Mouse (Mus musculus) hindbrain, embryonic 12.5 days (tissue): ENCODE measurements around the gene Rps23. TPM values are rescaled to one million over a fixed set of nuclear protein-coding genes. Genes with fewer than 3 reads are reported as not detected.
A peak's percentile ranks its signal among the peaks of the same experiment; 100 is the strongest.

ENCODE experiments used
- ATAC-seq: fragments of 200-750 bp; cut with Nextera tagmentation; 2 replicates; pipeline ENCODE4 v1.8.0; 2017; ENCODE audit warnings: moderate TSS enrichment; ENCODE audit not compliant: low FRiP score
- H3K27ac ChIP-seq: fragments of 300-500 bp; sonication (generic); 2 replicates; pipeline ENCODE4 v1.5.1; 2016; ENCODE audit warnings: mild to moderate bottlenecking
- H3K27me3 ChIP-seq: fragments of 300-500 bp; sonication (generic); 2 replicates; pipeline ENCODE4 v1.6.1; 2016; ENCODE audit warnings: mild to moderate bottlenecking
- H3K36me3 ChIP-seq: fragments of 300-500 bp; sonication (generic); 2 replicates; pipeline ENCODE4 v1.6.1; 2016; ENCODE audit warnings: mild to moderate bottlenecking
- H3K4me1 ChIP-seq: fragments of 300-500 bp; sonication (generic); 2 replicates; pipeline ENCODE4 v1.6.1; 2016
- H3K4me2 ChIP-seq: fragments of 300-500 bp; sonication (generic); replicated peaks from 2 replicates; pipeline ENCODE4 v1.6.1; 2016; ENCODE audit warnings: mild to moderate bottlenecking
- H3K4me3 ChIP-seq: fragments of 300-500 bp; sonication (generic); 2 replicates; pipeline ENCODE4 v1.5.1; 2016; ENCODE audit warnings: mild to moderate bottlenecking
- H3K9ac ChIP-seq: fragments of 300-500 bp; sonication (generic); 2 replicates; pipeline ENCODE4 v1.6.1; 2016; ENCODE audit warnings: mild to moderate bottlenecking, moderate library complexity
- H3K9me3 ChIP-seq: fragments of 300-500 bp; sonication (generic); replicated peaks from 2 replicates; pipeline ENCODE4 v1.6.1; 2016; ENCODE audit warnings: mild to moderate bottlenecking
- WGBS: fragments of 180-500 bp; shearing (Covaris S2); methylation state at CpG from one replicate; pipeline ENCODE4 v1.1.7; 2016; 5-methylcytosine and 5-hydroxymethylcytosine counted together
- polyA plus RNA-seq: library from polyadenylated mRNA; unstranded; fragments of >200 nt; fragmentation: Nextera tagmentation; extraction: Ambion mirVana; gene quantifications from 2 replicates; pipeline ENCODE4 v1.2.1, GENCODE M21; 2016

Rps23 gene
- polyA plus RNA-seq, 1 experiment from 2014 or later: 201 TPM

DNA sequence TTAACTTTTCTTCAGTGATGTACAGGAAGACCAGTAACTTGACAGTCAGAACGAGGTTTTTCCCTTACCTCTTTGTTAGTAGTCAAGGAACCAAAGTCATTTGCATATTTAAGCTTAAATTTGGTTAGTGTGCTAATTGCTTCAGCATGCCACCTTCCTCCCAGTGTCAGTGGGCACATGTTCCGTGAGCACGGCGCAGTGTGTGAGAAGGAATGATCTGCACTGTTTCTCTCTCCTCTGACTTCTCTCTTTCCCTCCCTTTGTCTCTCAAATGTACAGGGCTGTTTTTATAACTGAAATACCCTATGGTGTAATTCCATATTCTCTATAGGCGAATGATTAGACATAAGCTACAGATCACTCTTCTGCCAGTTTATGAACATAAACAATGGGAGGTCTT, 16.8 kb downstream of the Rps23 start:
- H3K4me2 ChIP-seq: no peak overlapping the region
- ATAC-seq: no peak
- WGBS: 89% methylated on average over 5 of the region's 5 CpGs
- H3K27me3 ChIP-seq: no peaks in the 10 kb centered on the region
- H3K9me3 ChIP-seq: no peaks in the 10 kb centered on the region
- no peaks in the 10 kb centered on the region for H3K36me3 ChIP-seq
- no peaks in the 10 kb centered on the region for H3K4me1 ChIP-seq
- H3K4me3 ChIP-seq: no peak overlapping the region
- no peak overlapping the region for H3K9ac ChIP-seq
- H3K27ac ChIP-seq: no peak overlapping the region

DNA sequence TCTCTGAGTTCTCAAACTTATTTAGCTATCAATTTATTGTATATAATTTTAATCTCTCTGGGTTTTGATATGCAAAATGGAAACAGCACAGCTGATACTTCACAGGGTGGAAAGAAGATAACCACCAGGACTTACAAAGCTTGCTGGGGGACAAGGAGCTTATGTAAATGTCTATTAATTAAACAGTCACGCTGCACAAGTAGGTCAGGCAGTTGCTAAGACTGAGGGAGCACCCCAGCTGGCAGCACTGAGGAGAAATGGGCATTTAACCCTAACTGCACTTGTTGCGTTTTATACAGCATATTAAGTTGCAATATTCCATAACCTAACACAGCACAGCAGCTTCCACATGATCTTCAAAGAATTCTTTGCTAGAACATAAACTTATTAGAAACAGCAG, 36.1 kb downstream of the Rps23 start:
- no peak overlapping the region for H3K4me3 ChIP-seq
- H3K9ac ChIP-seq: no peak overlapping the region
- no peak overlapping the region for H3K27ac ChIP-seq
- WGBS: 38% methylated on average over 2 of the region's 2 CpGs
- H3K27me3 ChIP-seq: no peaks in the 10 kb centered on the region
- ATAC-seq: no peak
- 0 out of 2 replicates have a peak, but pooled peaks cover 5% of the 10 kb centered on the region for H3K4me1 ChIP-seq
- H3K36me3 ChIP-seq: no peaks in the 10 kb centered on the region
- no peaks in the 10 kb centered on the region for H3K9me3 ChIP-seq
- H3K4me2 ChIP-seq: no peak overlapping the region

DNA sequence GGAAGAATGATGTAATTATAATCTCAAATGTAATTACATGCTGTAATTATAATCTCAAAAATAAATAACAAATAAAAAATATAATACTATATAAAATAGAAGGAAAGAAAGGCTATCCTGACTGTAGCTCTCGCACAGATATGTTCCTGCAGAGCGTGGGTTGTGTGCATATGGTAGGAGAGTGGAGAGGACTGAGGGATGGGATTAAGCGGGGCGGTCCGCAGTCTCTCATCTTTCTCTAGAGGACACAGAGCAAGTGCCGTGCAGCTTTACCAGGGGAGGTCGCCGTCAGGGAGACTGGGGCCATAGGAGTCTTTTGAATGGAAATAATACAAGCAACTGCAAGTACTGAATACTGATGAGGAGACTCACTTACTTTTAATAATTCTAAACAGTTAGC, 37.8 kb downstream of the Rps23 start:
- no peak overlapping the region for H3K4me2 ChIP-seq
- 0 out of 2 replicates have a peak, but pooled peaks cover 5% of the 10 kb centered on the region for H3K4me1 ChIP-seq
- H3K9ac ChIP-seq: no peak overlapping the region
- H3K4me3 ChIP-seq: no peak overlapping the region
- 63% methylated on average over 8 of the region's 8 CpGs for WGBS
- H3K27ac ChIP-seq: no peak overlapping the region
- ATAC-seq: no peak
- H3K27me3 ChIP-seq: no peaks in the 10 kb centered on the region
- H3K9me3 ChIP-seq: no peaks in the 10 kb centered on the region
- H3K36me3 ChIP-seq: no peaks in the 10 kb centered on the region

DNA sequence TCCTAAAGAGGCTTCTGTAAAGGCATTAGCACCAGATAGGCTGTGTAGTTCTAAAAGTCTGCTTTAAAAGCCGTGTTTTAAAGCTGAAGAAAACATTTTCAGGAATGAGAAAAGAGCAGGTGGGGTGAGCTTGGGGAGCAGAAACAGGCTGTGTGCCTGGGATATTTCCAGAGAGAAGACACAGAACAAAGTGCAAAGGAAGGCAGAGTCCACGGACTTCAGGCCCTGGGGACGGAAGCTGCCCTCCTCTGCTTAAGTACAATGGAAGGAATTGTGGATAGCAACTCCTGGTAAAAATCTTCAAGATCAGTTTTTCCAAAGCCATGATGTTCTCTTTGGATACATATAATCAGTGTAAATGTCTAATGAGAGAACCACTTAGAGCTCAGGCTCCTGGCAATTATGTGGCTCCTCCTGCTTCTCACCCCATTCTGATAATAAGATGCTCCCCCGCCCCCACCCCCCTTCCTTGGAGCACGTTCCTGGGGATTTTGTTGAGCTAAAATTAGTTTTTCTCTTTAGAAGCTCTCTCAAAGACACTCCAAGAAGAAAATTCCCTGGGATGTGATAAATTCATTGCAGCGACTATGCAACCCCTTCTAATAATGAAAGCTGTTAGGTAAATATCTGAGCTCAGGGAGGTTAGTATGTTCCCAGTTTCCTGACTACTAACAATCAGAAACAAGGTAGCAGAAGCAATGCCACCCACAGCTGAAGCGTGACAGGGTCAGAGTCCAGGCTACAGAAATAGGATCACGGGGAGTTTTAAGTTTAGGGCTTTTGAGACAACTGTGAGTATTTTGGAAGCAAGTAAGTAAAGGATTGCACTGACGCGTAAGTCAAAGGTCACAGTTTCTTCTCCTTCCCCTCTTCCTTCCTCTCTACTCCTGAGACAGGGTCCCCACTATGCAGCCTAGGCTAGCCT, 40.3 kb downstream of the Rps23 start:
- no peak for ATAC-seq
- 71% methylated on average over 10 of the region's 10 CpGs for WGBS
- Histone ChIP-seq H3K4me1 (0 out of 2 replicates have a peak, but pooled peaks cover 5% of the 10 kb centered on the region), H3K27me3 (no peaks in the 10 kb centered on the region), H3K27ac (no peak overlapping the region), H3K36me3 (no peaks in the 10 kb centered on the region), H3K9me3 (no peaks in the 10 kb centered on the region), H3K4me3 (no peak overlapping the region), H3K9ac (no peak overlapping the region), H3K4me2 (no peak overlapping the region)

DNA sequence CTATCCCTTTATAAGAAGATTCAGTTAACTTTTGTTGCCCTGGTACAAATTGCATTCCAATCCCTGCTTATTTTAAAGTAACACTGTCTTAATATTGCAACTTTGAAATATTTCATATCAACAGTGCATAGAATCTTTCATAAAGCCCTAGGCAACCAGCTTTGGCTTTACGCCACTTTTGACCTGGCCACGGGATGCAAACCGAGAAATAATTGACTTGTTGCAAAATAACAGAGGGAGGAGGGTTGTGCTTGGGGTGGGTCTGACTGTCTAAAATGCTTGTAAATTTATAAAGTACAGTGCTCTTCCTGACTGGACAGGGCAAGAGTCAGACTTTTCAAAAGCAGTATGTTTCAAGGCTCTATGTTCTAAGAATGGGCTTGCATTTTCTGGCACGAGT, 41.8 kb downstream of the Rps23 start:
- Histone ChIP-seq H3K4me1 (no peaks in the 10 kb centered on the region), H3K9ac (no peak overlapping the region), H3K4me2 (no peak overlapping the region), H3K27ac (no peak overlapping the region), H3K36me3 (no peaks in the 10 kb centered on the region), H3K9me3 (no peaks in the 10 kb centered on the region), H3K4me3 (no peak overlapping the region), H3K27me3 (no peaks in the 10 kb centered on the region)
- no peak for ATAC-seq
- 87% methylated on average over 4 of the region's 4 CpGs for WGBS

DNA sequence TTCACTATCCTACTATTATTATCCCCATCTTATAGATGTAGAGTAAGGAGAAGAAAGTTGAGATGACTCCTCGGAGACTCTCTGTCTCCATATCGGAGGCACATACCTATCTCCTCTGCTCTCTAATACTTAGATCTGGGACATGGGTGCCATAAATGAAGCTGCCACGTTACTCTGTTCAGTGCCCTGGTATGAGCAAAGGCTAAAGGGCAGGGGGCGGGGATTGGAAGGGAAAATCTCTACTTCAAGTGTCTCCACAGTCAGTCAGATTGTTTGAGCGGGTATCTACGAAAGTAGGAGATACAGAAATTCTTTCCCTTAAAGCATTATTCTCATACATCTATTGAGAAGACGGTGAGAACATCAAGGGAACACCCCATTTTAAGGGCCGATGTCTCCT, 43.2 kb downstream of the Rps23 start:
- H3K4me3 ChIP-seq: no peak overlapping the region
- no peak for ATAC-seq

DNA sequence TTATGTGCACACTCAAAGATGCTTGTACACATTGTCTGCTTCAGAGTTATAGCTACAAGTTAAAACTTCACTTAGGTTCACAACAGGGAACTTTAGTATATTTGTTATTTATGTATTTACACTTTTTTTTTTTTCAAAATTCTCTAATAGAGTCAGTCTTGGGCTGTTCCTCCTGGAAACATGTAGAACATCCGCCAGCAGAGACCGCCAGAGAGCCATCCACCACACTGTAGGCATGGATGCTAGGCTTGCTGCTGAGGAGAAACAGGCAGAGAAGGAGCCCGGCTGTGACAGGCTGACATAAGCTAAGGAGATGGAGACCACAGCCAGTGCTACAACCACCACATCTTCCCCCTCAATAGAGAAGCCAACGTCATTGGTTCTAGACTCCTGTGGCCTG, 44.7 kb downstream of the Rps23 start:
- no peaks in the 10 kb centered on the region for H3K9me3 ChIP-seq
- WGBS: 5% methylated on average over 4 of the region's 4 CpGs
- no peak overlapping the region for H3K9ac ChIP-seq
- H3K4me3 ChIP-seq: no peak overlapping the region
- peak; percentile 88 for ATAC-seq
- no peak overlapping the region for H3K4me2 ChIP-seq
- no peaks in the 10 kb centered on the region for H3K27me3 ChIP-seq
- H3K27ac ChIP-seq: no peak overlapping the region
- H3K4me1 ChIP-seq: no peaks in the 10 kb centered on the region
- no peaks in the 10 kb centered on the region for H3K36me3 ChIP-seq

More for the DNA sequence above, 43.2 kb downstream of the Rps23 start:
- Histone ChIP-seq H3K4me1 (no peaks in the 10 kb centered on the region), H3K27ac (no peak overlapping the region), H3K9ac (no peak overlapping the region), H3K27me3 (no peaks in the 10 kb centered on the region), H3K4me2 (no peak overlapping the region), H3K36me3 (no peaks in the 10 kb centered on the region), H3K9me3 (no peaks in the 10 kb centered on the region)
- 84% methylated on average over 8 of the region's 8 CpGs for WGBS

DNA sequence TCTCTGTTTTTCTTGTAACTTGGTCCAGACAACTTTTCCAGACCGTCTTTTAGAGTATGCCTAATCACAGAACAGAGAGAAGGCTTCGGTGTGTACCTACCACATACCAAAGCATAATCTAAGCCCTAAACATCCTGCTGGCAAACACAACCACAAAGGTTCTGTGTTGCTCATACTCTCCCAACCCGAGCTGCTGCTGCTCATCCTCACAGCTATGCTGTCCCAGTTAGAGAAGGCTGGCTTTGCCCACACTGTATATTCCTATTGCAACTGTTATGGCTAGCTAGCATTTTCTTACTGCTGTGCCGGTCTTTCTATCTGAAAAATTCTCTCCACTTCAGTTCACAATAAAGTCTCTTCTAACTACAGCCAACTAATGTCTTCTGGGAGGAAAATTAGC, 46.2 kb downstream of the Rps23 start:
- no peaks in the 10 kb centered on the region for H3K9me3 ChIP-seq
- H3K27me3 ChIP-seq: no peaks in the 10 kb centered on the region
- H3K4me3 ChIP-seq: no peak overlapping the region
- WGBS: 82% methylated on average over 4 of the region's 4 CpGs
- no peaks in the 10 kb centered on the region for H3K4me1 ChIP-seq
- no peak overlapping the region for H3K9ac ChIP-seq
- no peak overlapping the region for H3K27ac ChIP-seq
- no peak overlapping the region for H3K4me2 ChIP-seq
- H3K36me3 ChIP-seq: no peaks in the 10 kb centered on the region
- ATAC-seq: no peak

DNA sequence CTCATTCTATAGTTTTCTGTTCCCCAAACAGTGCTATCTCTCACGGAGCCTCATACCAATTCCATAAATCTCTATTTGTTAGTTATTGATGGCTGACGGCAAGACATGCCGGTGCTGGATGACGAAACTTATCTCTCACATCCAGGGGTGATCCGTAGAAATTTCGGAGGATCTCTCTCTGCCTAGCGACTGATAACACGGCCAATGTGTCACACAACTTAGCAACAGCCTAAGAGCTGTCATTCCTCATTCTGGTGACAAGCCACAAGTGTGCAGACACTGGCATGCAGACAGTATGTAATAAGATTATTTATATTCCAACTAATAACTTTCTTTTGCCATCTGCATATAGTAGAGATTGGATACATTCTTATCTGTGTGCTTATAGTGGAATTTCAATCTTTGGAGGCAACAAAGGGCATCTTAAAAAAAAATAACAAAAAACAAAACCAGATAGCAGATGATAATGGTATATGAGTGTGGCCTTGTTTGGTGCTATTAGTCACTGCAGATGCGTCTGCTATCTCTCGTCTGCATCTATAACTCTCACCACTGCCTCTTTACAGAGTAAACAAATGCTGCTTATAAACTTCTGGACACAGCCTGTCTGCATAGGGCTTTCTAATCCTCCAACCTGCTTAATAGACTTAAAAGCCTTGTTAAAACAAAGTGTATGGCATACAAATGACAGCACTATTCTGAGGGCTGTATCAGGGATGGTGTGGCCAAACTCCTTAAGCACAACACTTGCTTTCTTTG, 47.7 kb downstream of the Rps23 start:
- Histone ChIP-seq H3K4me1 (no peaks in the 10 kb centered on the region), H3K4me2 (no peak overlapping the region), H3K36me3 (no peaks in the 10 kb centered on the region), H3K27ac (no peak overlapping the region), H3K27me3 (no peaks in the 10 kb centered on the region), H3K9me3 (no peaks in the 10 kb centered on the region), H3K4me3 (no peak overlapping the region), H3K9ac (no peak overlapping the region)
- ATAC-seq: no peak
- WGBS: 89% methylated on average over 10 of the region's 10 CpGs

DNA sequence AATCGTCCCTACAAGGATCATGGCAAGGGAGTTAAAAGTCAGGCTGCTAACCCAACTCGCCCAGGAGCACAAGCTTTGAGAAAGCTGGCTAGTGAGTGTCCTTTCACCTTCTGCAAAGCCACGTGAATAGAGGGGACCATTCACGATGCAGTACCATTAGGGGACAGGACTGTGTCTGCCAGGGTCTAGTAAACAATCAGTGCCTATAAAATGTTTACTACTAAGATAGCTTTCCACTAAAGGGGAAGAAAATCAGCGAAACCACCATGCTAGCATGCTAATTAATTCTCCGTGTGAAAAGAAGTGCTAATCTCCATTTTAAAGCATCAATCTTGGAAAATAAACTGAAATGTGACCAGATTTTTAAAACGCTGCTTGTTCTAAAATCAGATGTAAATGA, 50.7 kb downstream of the Rps23 start:
- no peak overlapping the region for H3K27ac ChIP-seq
- WGBS: 53% methylated on average over 7 of the region's 7 CpGs

More for the DNA sequence above, 50.7 kb downstream of the Rps23 start:
- Histone ChIP-seq H3K4me1 (no peaks in the 10 kb centered on the region), H3K9me3 (no peaks in the 10 kb centered on the region), H3K4me3 (no peak overlapping the region), H3K36me3 (no peaks in the 10 kb centered on the region), H3K27me3 (no peaks in the 10 kb centered on the region), H3K4me2 (no peak overlapping the region), H3K9ac (no peak overlapping the region)
- ATAC-seq: 0 out of 2 replicates have a peak, but pooled peaks have one; percentile 43
